Mouse (Mus musculus): Measurements from ENCODE around the gene Mvb12b.

DNA sequence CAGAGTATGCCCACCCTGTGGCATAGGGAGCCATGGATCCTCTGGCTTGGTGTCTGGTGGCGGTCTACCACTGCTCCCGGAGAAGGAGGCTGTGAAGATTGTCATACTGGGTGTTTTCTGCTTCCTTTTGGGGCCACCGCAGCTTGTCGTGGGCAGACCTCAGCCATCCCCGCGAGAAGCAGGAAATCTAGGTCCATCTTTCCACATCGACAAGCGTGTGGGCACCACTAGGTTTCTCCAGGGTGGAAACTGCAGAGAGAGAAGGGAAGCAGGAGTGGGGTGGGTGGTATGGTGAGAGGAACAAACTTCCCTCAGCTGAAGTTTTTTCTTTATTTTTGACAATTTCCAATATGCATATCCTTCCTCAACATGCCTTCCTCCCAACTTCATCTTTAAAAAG is 178.9 kb downstream of the Mvb12b start:
- TF ChIP-seq CTCF (IDR thresholded peaks at IDR 0.05; ENCODE audit: control insufficient read depth, insufficient read depth, insufficient read length) (no peak), USF1 (IDR thresholded peaks at IDR 0.05; ENCODE audit: low read depth) (no peak), MYOD1 (IDR thresholded peaks at IDR 0.05; ENCODE audit: control insufficient read depth, insufficient read length, low read depth) (no peak), MAX (IDR thresholded peaks at IDR 0.05) (no peak), MYOG (IDR thresholded peaks at IDR 0.05; ENCODE audit: control insufficient read depth, extremely low read depth, insufficient read length) (no peak), CEBPB (IDR thresholded peaks at IDR 0.05; ENCODE audit: low read depth) (no peak)
